Mouse (Mus musculus): ENCODE measurements around the gene Capza2.

DNA sequence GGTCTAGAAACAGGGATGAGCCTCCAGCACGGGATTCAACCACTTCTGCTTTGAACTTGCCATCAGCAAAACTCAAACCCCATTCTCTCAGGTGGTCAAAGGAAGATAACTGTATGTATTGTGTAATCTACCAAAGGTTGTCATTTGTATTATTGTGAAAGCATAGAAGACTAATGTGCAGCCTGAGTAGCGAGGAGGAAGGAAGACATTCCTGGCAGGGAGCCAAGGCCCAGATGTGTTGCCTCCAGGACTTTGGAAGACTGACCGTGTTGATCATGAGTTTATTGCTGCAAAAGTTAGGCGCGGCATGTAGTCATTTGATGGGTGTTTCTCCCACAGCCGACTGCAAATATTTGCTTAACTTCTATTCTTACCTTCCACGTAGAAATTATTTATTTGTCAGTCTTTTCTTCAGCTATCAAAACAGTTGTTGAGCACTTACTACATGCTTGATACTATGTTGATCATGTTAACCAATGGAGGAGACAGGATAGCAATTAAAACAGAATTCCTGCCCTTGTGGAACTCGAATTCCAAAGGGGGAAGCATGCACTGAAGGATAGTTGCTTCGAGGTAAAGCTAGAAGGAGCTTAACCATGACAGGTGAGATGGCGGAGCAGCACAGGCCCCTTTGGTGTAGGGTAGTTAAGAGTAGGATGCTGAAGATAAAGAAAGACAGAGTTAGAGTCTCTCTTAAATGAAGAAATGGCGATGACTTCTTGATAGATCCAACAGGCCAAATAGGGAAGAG is 40.1 kb upstream of the Capza2 start:
- TF ChIP-seq CTCF (IDR thresholded peaks at IDR 0.05; ENCODE audit: control insufficient read depth, insufficient read depth, insufficient read length): no peak
- no peak for TF ChIP-seq MYOD1 (IDR thresholded peaks at IDR 0.05; ENCODE audit: control insufficient read depth, insufficient read length, low read depth)
- TF ChIP-seq MAX (IDR thresholded peaks at IDR 0.05): no peak

All from C2C12 (cell line).